Comparison of ENCODE assay signal across 1 mouse cellular context in genomic region chr7:3286036-3286435, GRCm38 (mm10).
TF ChIP-seq lines count a peak whose summit lies in the region.

No protein-coding gene starts in this region.

TF ChIP-seq in MEL, 35 proteins besides CTCF, POLR2A, EP300 and RAD21:
- TF ChIP-seq SMC3 (IDR thresholded peaks at IDR 0.05; ENCODE audit: low read depth, low read length), result no peak
